Mouse (Mus musculus) limb, embryonic 13.5 days (tissue): ENCODE measurements at regions not wholly inside any gene's neighbourhood (a gene's known extent, or its start where the extent isn't known, plus 50 kb on each side); places are given as distances from the start of the nearest gene placed in this dataset.

Experiments used
- ATAC-seq: fragments of 200-750 bp; cut with Nextera tagmentation; 2 replicates; pipeline ENCODE4 v1.8.0; 2017; ENCODE audit warnings: low read depth, moderate number of reproducible peaks, moderate TSS enrichment; ENCODE audit not compliant: low FRiP score
- H3K27ac ChIP-seq: fragments of 300-500 bp; sonication (generic); 2 replicates; pipeline ENCODE4 v1.5.1; 2015; ENCODE audit warnings: inconsistent platforms, mild to moderate bottlenecking, moderate library complexity
- H3K27me3 ChIP-seq: fragments of 300-500 bp; sonication (generic); 2 replicates; pipeline ENCODE4 v1.6.1; 2015; ENCODE audit warnings: mild to moderate bottlenecking, inconsistent platforms
- H3K36me3 ChIP-seq: fragments of 300-500 bp; sonication (generic); 2 replicates; pipeline ENCODE4 v1.6.1; 2015; ENCODE audit warnings: inconsistent platforms, mild to moderate bottlenecking, moderate library complexity
- H3K4me1 ChIP-seq: fragments of 300-500 bp; sonication (generic); 2 replicates; pipeline ENCODE4 v1.6.1; 2015; ENCODE audit warnings: inconsistent platforms
- H3K4me2 ChIP-seq: fragments of 300-500 bp; sonication (generic); replicated peaks from 2 replicates; pipeline ENCODE4 v1.6.1; 2015; ENCODE audit warnings: inconsistent platforms, mild to moderate bottlenecking, moderate library complexity
- H3K4me3 ChIP-seq: fragments of 300-500 bp; sonication (generic); 2 replicates; pipeline ENCODE4 v1.5.1; 2015; ENCODE audit warnings: moderate library complexity, mild to moderate bottlenecking, inconsistent platforms
- H3K9ac ChIP-seq: fragments of 300-500 bp; sonication (generic); 2 replicates; pipeline ENCODE4 v1.6.1; 2015; ENCODE audit warnings: mild to moderate bottlenecking, inconsistent platforms
- H3K9me3 ChIP-seq: fragments of 300-500 bp; sonication (generic); 2 replicates; pipeline ENCODE4 v1.6.1; 2016; ENCODE audit warnings: inconsistent platforms
- WGBS: fragments of 180-500 bp; shearing (Covaris S2); methylation state at CpG from one replicate; pipeline ENCODE4 v1.1.7; 2015; 5-methylcytosine and 5-hydroxymethylcytosine counted together

- WGBS: 75% methylated on average over 10 of the region's 10 CpGs
- H3K4me2 ChIP-seq: no peak overlapping the region
- no peaks in the 10 kb centered on the region for H3K9me3 ChIP-seq
- H3K27me3 ChIP-seq: no peaks in the 10 kb centered on the region
- H3K9ac ChIP-seq: no peak overlapping the region
- H3K36me3 ChIP-seq: no peaks in the 10 kb centered on the region
- no peak for ATAC-seq
- H3K27ac ChIP-seq: no peak overlapping the region
- no peaks in the 10 kb centered on the region for H3K4me1 ChIP-seq
- H3K4me3 ChIP-seq: no peak overlapping the region
These were observed 1271.2 kb downstream of the Synb start for GRCm38 (mm10) chr14:68022925-68023324.

GRCm38 (mm10) chr14:68021240-68021639, 1272.9 kb downstream of the Synb start:
- no peak overlapping the region for H3K27ac ChIP-seq
- no peak overlapping the region for H3K9ac ChIP-seq
- H3K4me2 ChIP-seq: no peak overlapping the region
- no peak for ATAC-seq
- no peak overlapping the region for H3K4me3 ChIP-seq
- H3K9me3 ChIP-seq: no peaks in the 10 kb centered on the region
- no peaks in the 10 kb centered on the region for H3K36me3 ChIP-seq
- WGBS: 80% methylated on average over 7 of the region's 7 CpGs
- no peaks in the 10 kb centered on the region for H3K27me3 ChIP-seq
- H3K4me1 ChIP-seq: no peaks in the 10 kb centered on the region

- no peak for ATAC-seq
- Histone ChIP-seq H3K9me3 (no peaks in the 10 kb centered on the region), H3K4me3 (no peak overlapping the region), H3K36me3 (no peaks in the 10 kb centered on the region), H3K4me1 (no peaks in the 10 kb centered on the region), H3K4me2 (no peak overlapping the region), H3K27me3 (no peaks in the 10 kb centered on the region), H3K27ac (no peak overlapping the region), H3K9ac (no peak overlapping the region)
- 84% methylated on average over 6 of the region's 6 CpGs for WGBS
These were observed 1273.3 kb downstream of the Synb start for GRCm38 (mm10) chr14:68020769-68021168.

- Histone ChIP-seq H3K4me1 (no peaks in the 10 kb centered on the region), H3K4me2 (no peak overlapping the region)
These were observed 1275.4 kb downstream of the Synb start for GRCm38 (mm10) chr14:68018686-68019085.

GRCm38 (mm10) chr14:67996790-67997417, 1297.2 kb downstream of the Synb start:
- Histone ChIP-seq H3K36me3 (no peaks in the 10 kb centered on the region), H3K4me1 (no peaks in the 10 kb centered on the region), H3K9ac (no peak overlapping the region), H3K4me2 (no peak overlapping the region), H3K27ac (no peak overlapping the region), H3K9me3 (0 out of 2 replicates have a peak, but pooled peaks cover under 1% of the 10 kb centered on the region), H3K4me3 (no peak overlapping the region), H3K27me3 (peaks cover 14% of the 10 kb centered on the region)
- ATAC-seq: no peak
- WGBS: 83% methylated on average over 7 of the region's 7 CpGs

More at GRCm38 (mm10) chr14:68018686-68019085, 1275.4 kb downstream of the Synb start:
- Histone ChIP-seq H3K9me3 (0 out of 2 replicates have a peak, but pooled peaks cover 4% of the 10 kb centered on the region), H3K27me3 (no peaks in the 10 kb centered on the region), H3K36me3 (no peaks in the 10 kb centered on the region), H3K4me3 (no peak overlapping the region), H3K27ac (no peak overlapping the region), H3K9ac (no peak overlapping the region)
- ATAC-seq: no peak

- Histone ChIP-seq H3K27me3 (peaks cover 16% of the 10 kb centered on the region), H3K36me3 (no peaks in the 10 kb centered on the region), H3K9ac (no peak overlapping the region), H3K27ac (no peak overlapping the region), H3K4me1 (no peaks in the 10 kb centered on the region), H3K4me3 (no peak overlapping the region), H3K9me3 (no peaks in the 10 kb centered on the region), H3K4me2 (peak overlapping the region; percentile 34)
- ATAC-seq: no peak
- WGBS: 54% methylated on average over 13 of the region's 13 CpGs
These were observed 1300.5 kb downstream of the Synb start for GRCm38 (mm10) chr14:67993611-67994051.

GRCm38 (mm10) chr14:67993142-67993541, 1301.0 kb downstream of the Synb start:
- no peaks in the 10 kb centered on the region for H3K36me3 ChIP-seq
- no peak overlapping the region for H3K27ac ChIP-seq
- no peaks in the 10 kb centered on the region for H3K9me3 ChIP-seq
- WGBS: 17% methylated on average over 8 of the region's 8 CpGs
- ATAC-seq: no peak
- H3K4me2 ChIP-seq: peak overlapping the region; percentile 34
- H3K27me3 ChIP-seq: peaks cover 16% of the 10 kb centered on the region
- no peaks in the 10 kb centered on the region for H3K4me1 ChIP-seq
- no peak overlapping the region for H3K9ac ChIP-seq
- H3K4me3 ChIP-seq: no peak overlapping the region

GRCm38 (mm10) chr14:67992088-67992487, 1302.0 kb downstream of the Synb start:
- Histone ChIP-seq H3K27ac (no peak overlapping the region), H3K36me3 (no peaks in the 10 kb centered on the region), H3K4me1 (no peaks in the 10 kb centered on the region), H3K9me3 (no peaks in the 10 kb centered on the region), H3K4me3 (no peak overlapping the region), H3K27me3 (peaks cover 16% of the 10 kb centered on the region), H3K9ac (no peak overlapping the region), H3K4me2 (no peak overlapping the region)
- WGBS: 65% methylated on average over 6 of the region's 6 CpGs
- no peak for ATAC-seq

GRCm38 (mm10) chr14:67990271-67990670, 1303.8 kb downstream of the Synb start:
- 74% methylated on average over 3 of the region's 3 CpGs for WGBS
- Histone ChIP-seq H3K4me3 (no peak overlapping the region), H3K27me3 (peaks cover 16% of the 10 kb centered on the region), H3K27ac (no peak overlapping the region), H3K36me3 (no peaks in the 10 kb centered on the region), H3K4me2 (no peak overlapping the region), H3K4me1 (no peaks in the 10 kb centered on the region), H3K9me3 (no peaks in the 10 kb centered on the region), H3K9ac (no peak overlapping the region)
- ATAC-seq: no peak
